Mouse (Mus musculus): ENCODE measurements at regions not wholly inside any gene's neighbourhood (a gene's known extent, or its start where the extent isn't known, plus 50 kb on each side); places are given as distances from the start of the nearest gene placed in this dataset.

GRCm38 (mm10) chr13:47777206-47778099 lies 483.6 kb upstream of the Id4 start:
- H3K36me3 ChIP-seq (ENCODE audit: insufficient read depth) = no peaks in the 10 kb centered on the region
- peak; percentile 69 for DNase-seq
- H3K27me3 ChIP-seq (ENCODE audit: insufficient read depth, low read length) = no peaks in the 10 kb centered on the region
- ATAC-seq (ENCODE audit: insufficient read depth) = peak; percentile 79
- no peak for TF ChIP-seq CTCF (IDR thresholded peaks at IDR 0.05; ENCODE audit: low read depth)
- no peaks in the 10 kb centered on the region for H3K9me3 ChIP-seq (ENCODE audit: low read depth, low read length)
- H3K27ac ChIP-seq (ENCODE audit: low read depth) = peak overlapping the region; percentile 88
- 31% methylated on average over 15 of the region's 15 CpGs for WGBS
- peak overlapping the region; percentile 49 for H3K4me2 ChIP-seq
- no peaks in the 10 kb centered on the region for H3K4me1 ChIP-seq (ENCODE audit: insufficient read depth)
- H3K9ac ChIP-seq = no peak overlapping the region
- no peak overlapping the region for H3K4me3 ChIP-seq (ENCODE audit: low read depth, low read length)

DNA sequence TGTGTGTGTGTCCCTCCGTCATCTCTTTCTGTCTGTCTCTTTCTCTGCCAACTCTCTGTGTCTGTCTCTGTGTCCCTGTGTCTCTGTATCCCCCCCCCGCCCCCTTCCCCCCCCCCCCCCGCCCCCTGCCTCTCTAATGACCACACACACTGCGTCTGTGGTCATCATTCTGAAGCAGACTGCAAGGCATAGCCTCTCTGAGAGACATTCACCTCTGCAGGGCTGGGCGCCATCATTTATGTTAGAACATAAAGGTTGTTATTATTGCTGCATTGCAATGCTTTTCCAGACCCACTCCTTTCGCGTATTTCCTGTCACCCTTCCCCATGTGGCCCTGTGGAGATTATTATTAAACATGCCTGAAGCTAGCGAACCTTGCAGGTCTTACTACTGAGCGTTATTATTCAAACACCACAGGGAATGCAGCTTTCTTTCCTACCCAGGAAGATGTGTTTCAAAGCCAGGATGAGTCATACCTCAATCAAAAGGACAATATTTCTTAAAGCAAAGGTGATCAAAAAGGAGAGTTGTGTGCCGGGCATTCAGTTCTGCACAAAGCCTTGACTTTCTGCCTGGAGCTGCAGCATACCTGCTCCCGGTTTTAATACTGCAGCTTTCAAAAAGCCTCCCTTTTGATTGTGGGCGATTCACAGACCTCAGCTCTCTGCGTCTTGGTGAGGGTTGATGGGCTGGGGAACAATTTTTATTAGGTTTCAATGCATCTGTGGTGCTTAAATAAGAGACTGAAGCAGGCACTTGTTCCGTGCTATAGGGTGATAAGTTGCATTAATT lies 482.6 kb upstream of the Id4 start:
- no peak for TF ChIP-seq CTCF (IDR thresholded peaks at IDR 0.05; ENCODE audit: low read depth)
- no peak overlapping the region for H3K4me3 ChIP-seq (ENCODE audit: low read depth, low read length)
- no peaks in the 10 kb centered on the region for H3K36me3 ChIP-seq (ENCODE audit: insufficient read depth)
- no peak overlapping the region for H3K9ac ChIP-seq
- H3K4me2 ChIP-seq = no peak overlapping the region
- no peaks in the 10 kb centered on the region for H3K27me3 ChIP-seq (ENCODE audit: insufficient read depth, low read length)
- WGBS = 50% methylated on average over 12 of the region's 14 CpGs
- peak; percentile 21 for DNase-seq
- H3K27ac ChIP-seq (ENCODE audit: low read depth) = no peak overlapping the region
- no peaks in the 10 kb centered on the region for H3K9me3 ChIP-seq (ENCODE audit: low read depth, low read length)
- ATAC-seq (ENCODE audit: insufficient read depth) = 0 out of 2 replicates have a peak, but pooled peaks have one; percentile 38
- no peaks in the 10 kb centered on the region for H3K4me1 ChIP-seq (ENCODE audit: insufficient read depth)

DNA sequence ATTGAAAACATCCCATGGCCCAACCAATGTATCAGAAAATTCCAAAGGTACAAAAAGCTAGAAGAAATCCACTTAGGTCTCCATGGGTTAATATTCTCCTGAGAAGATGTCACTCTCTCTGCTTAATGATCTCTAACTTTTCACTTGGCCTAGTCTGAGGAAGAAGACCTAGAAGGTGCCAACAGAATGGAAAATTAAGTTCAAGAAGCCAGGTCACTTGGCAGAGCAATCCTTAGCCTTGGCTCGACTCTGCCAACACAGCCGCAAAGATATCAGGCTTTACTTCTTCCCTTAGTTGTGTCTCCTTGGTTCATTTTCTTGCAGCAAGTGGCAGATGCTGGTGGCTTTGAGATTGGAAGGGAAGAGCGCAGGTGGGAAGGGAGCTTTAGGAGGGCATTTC lies 476.6 kb upstream of the Id4 start:
- WGBS = 88% methylated on average over 3 of the region's 3 CpGs
- H3K4me3 ChIP-seq (ENCODE audit: low read depth, low read length) = no peak overlapping the region
- H3K4me2 ChIP-seq = no peak overlapping the region
- ATAC-seq (ENCODE audit: insufficient read depth) = no peak
- no peak overlapping the region for H3K27ac ChIP-seq (ENCODE audit: low read depth)
- H3K27me3 ChIP-seq (ENCODE audit: insufficient read depth, low read length) = no peaks in the 10 kb centered on the region
- H3K9ac ChIP-seq = no peak overlapping the region
- no peaks in the 10 kb centered on the region for H3K9me3 ChIP-seq (ENCODE audit: low read depth, low read length)
- H3K36me3 ChIP-seq (ENCODE audit: insufficient read depth) = no peaks in the 10 kb centered on the region
- no peaks in the 10 kb centered on the region for H3K4me1 ChIP-seq (ENCODE audit: insufficient read depth)
- no peak for TF ChIP-seq CTCF (IDR thresholded peaks at IDR 0.05; ENCODE audit: low read depth)
- no peak for DNase-seq

DNA sequence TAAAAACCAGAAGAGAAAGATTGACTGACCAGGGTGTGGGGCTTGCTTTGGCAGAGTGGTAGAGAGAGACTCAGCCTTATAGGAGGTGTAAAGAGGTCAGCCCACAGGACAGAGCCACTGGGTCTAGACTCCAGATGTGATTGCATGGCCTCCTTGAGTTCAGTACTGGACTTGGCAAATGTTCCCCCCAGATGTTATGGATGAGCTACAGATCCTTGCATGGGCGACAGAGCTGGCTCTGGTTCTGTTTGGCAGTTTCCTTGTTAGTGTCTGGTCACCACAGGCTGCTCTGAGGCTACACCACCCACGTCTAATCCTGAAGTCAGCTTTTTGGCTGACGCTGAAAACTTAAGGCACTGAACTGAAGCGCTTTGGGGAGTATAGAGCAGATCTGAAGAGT lies 463.2 kb upstream of the Id4 start:
- Histone ChIP-seq H3K4me2 (no peak overlapping the region), H3K9me3 (ENCODE audit: low read depth, low read length) (no peaks in the 10 kb centered on the region), H3K27ac (ENCODE audit: low read depth) (peak overlapping the region; percentile 12; the same call in 1 of the 2 replicates), H3K9ac (no peak overlapping the region), H3K27me3 (ENCODE audit: insufficient read depth, low read length) (no peaks in the 10 kb centered on the region), H3K36me3 (ENCODE audit: insufficient read depth) (no peaks in the 10 kb centered on the region), H3K4me1 (ENCODE audit: insufficient read depth) (no peaks in the 10 kb centered on the region; the same call in 1 of the 2 replicates), H3K4me3 (ENCODE audit: low read depth, low read length) (no peak overlapping the region)
- DNase-seq = peak; percentile 78
- WGBS = 54% methylated on average over 4 of the region's 4 CpGs
- ATAC-seq (ENCODE audit: insufficient read depth) = peak; percentile 78
- no peak for TF ChIP-seq CTCF (IDR thresholded peaks at IDR 0.05; ENCODE audit: low read depth)

DNA sequence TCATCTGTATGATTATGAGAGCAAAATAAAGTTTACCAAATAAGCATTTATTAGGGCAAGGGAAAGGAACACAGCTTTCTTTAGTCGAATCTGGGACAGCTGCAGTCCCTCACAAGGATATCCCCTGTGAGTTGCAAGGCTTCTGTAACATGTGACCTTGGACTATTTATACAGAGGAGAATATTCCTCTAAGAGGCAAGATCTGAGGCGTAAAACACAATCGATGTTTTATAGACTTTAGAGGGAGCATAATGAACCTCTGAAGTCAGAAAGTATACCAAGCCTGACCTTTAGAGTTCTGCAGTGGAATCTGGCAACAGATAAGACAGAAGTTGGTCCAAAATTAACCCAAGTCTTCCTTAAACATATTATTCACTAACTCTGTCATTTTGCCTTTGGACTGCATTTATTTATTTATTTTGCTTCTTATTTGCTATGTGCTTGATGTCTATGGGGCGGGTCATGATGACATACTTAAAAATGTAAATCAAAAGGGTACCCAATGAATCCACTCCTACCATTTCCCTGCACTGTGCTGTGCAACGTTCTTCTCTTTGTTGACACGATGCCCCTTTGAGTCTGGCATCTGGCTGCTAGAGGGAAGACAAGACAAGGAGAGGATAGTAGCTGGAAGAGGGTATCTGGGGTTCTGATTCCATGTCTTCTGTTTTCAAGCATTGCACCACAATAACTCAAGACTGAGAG lies 449.2 kb upstream of the Id4 start:
- H3K36me3 ChIP-seq (ENCODE audit: insufficient read depth) = no peaks in the 10 kb centered on the region
- WGBS = 43% methylated on average over 6 of the region's 6 CpGs
- H3K4me1 ChIP-seq (ENCODE audit: insufficient read depth) = peaks cover 4% of the 10 kb centered on the region; the same call in 1 of the 2 replicates
- no peak overlapping the region for H3K9ac ChIP-seq
- no peak overlapping the region for H3K27ac ChIP-seq (ENCODE audit: low read depth)
- no peak overlapping the region for H3K4me2 ChIP-seq
- DNase-seq (peak; percentile 64), ATAC-seq (ENCODE audit: insufficient read depth) (peak; percentile 83)
- H3K9me3 ChIP-seq (ENCODE audit: low read depth, low read length) = no peaks in the 10 kb centered on the region
- TF ChIP-seq CTCF (IDR thresholded peaks at IDR 0.05; ENCODE audit: low read depth) = no peak
- no peaks in the 10 kb centered on the region for H3K27me3 ChIP-seq (ENCODE audit: insufficient read depth, low read length)
- no peak overlapping the region for H3K4me3 ChIP-seq (ENCODE audit: low read depth, low read length)

GRCm38 (mm10) chr13:47818924-47819564 lies 442.0 kb upstream of the Id4 start:
- Histone ChIP-seq H3K4me2 (no peak overlapping the region), H3K4me3 (ENCODE audit: low read depth, low read length) (no peak overlapping the region), H3K27ac (ENCODE audit: low read depth) (peak overlapping the region; percentile 26; the same call in 1 of the 2 replicates), H3K9me3 (ENCODE audit: low read depth, low read length) (no peaks in the 10 kb centered on the region), H3K36me3 (ENCODE audit: insufficient read depth) (no peaks in the 10 kb centered on the region), H3K4me1 (ENCODE audit: insufficient read depth) (peaks cover 5% of the 10 kb centered on the region; the same call in 1 of the 2 replicates), H3K9ac (no peak overlapping the region), H3K27me3 (ENCODE audit: insufficient read depth, low read length) (no peaks in the 10 kb centered on the region)
- peak; percentile 86 for ATAC-seq (ENCODE audit: insufficient read depth)
- no peak for TF ChIP-seq CTCF (IDR thresholded peaks at IDR 0.05; ENCODE audit: low read depth)
- WGBS = 18% methylated on average over 9 of the region's 9 CpGs
- peak; percentile 79 for DNase-seq

Data from lung, embryonic 14.5 days (tissue).